Mouse (Mus musculus): ENCODE measurements around the gene Slc39a2. TPM values are rescaled to one million over a fixed set of nuclear protein-coding genes. Genes with fewer than 3 reads are reported as not detected.
"Not testable (repeated sequence)": the region's sequence is repeated elsewhere in the genome, so short reads cannot be mapped to it uniquely, and the experiment has no call there.

Gene Slc39a2
- polyA plus RNA-seq, 1 experiment from 2014 or later, result 0.62 TPM

DNA sequence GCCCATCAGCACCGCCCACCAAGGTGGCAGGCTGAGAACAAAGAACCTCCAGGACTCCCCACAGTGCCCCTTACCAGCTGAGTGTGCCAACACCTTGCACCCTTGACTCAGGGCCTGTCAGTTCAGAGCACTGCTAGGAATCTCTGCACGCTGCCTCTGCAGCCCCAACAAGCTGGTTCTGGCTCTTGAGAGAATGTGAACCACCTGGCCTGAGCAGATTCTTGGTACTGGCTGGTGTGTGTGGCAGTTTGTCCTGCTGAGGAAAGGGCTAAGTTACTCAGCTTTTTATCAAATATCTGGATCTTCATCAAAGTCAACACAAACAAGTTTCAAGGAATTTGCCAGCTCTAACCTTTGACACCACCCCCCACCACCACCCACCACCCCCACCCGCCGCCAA, 30.8 kb downstream of the Slc39a2 start:
- H3K36me3 ChIP-seq (replicated peaks), result no peaks in the 10 kb centered on the region
- no peaks in the 10 kb centered on the region for H3K9me3 ChIP-seq
- DNase-seq (ENCODE audit: low spot score), result no peak
- no peaks in the 10 kb centered on the region for H3K27me3 ChIP-seq (replicated peaks; ENCODE audit: low read depth, poor library complexity, severe bottlenecking)
- H3K4me1 ChIP-seq, result peaks cover 10% of the 10 kb centered on the region; the same call in 1 of the 2 replicates
- no peak overlapping the region for H3K4me3 ChIP-seq
- WGBS, result 73% methylated on average over 4 of the region's 4 CpGs
- H3K27ac ChIP-seq (replicated peaks), result no peak overlapping the region

DNA sequence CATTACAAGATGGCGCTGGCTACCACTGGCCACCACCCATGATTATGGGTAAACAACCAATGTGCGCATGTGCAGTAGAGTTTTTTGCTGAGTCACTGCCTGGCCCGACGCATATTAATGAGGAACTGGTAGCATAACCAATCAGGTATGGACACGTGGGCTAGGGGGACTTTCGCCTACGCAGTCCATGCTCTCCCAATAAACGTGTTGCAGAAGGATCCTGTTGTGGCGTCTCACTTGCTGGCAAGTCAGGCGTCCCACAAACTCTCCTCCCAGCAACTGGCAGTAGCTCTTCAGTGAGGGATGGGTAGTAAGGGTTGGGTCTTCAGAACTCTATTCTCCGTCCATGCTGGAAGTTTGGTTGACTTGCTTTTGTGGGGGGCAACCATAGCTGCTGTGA, 34.2 kb downstream of the Slc39a2 start:
- not testable (repeated sequence) for DNase-seq (ENCODE audit: low spot score); H3K36me3 ChIP-seq (replicated peaks)
- WGBS, result 94% methylated on average over 11 of the region's 11 CpGs

DNA sequence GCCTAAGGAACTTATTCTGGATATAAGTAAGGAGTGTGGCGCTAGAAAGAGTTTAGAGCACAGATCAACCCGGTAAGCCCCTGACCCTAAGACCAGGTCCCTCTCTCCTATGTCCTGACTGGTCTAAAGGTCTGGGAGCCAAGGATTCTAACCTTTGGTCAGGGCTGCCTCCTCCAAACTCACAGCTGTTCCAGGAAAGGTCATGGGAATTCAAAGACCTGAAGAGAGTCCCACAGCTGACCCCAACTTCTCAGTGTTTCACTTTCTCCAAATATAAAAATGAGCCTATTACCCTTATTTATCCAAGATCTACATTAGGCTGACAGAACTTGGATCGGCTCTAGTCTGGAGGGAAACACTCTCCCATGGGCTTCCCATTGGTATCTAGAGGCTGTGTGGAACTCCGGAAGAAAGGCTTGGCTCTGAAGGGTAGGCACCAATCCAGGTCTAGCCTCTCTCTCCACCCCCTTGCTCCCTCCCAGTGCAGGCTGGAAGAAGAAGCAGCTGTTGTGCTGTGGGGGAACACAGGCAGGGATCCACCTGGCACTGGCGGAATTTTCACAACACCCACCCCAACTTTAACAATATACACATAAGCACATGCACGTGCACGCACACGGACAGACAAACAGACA, 36.7 kb downstream of the Slc39a2 start:
- H3K36me3 ChIP-seq (replicated peaks), result no peaks in the 10 kb centered on the region
- H3K4me1 ChIP-seq, result peaks cover 9% of the 10 kb centered on the region; the same call in 1 of the 2 replicates
- H3K27me3 ChIP-seq (replicated peaks; ENCODE audit: low read depth, poor library complexity, severe bottlenecking), result no peaks in the 10 kb centered on the region
- no peak overlapping the region for H3K4me3 ChIP-seq
- H3K27ac ChIP-seq (replicated peaks), result no peak overlapping the region
- DNase-seq (ENCODE audit: low spot score), result no peak
- H3K9me3 ChIP-seq, result no peaks in the 10 kb centered on the region
- WGBS, result 82% methylated on average over 8 of the region's 8 CpGs

More for the DNA sequence above, 34.2 kb downstream of the Slc39a2 start:
- H3K9me3 ChIP-seq; H3K27me3 ChIP-seq (replicated peaks; ENCODE audit: low read depth, poor library complexity, severe bottlenecking); H3K27ac ChIP-seq (replicated peaks); H3K4me3 ChIP-seq: not testable (repeated sequence)
- H3K4me1 ChIP-seq, result peaks cover 19% of the 10 kb centered on the region; the same call in 1 of the 2 replicates

DNA sequence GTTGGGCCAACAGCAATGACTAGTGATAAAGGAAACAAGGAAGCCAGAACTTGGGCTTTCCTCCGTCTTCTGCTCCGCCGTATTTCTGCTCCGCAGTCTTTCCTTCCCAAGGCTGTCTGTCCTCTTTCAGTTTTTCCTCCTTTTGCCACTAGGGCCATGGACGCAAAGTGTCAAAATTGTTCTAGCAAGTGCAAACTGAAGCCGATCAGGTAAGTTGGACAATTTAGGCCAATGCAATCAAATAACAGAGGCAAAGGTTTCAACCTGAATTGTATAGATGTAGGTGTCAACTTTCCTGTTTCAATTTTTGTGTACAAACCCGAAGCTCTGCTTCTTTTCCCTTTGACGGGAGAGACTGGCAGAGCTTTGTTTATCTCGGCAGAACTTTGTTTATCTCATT, 37.3 kb downstream of the Slc39a2 start:
- Histone ChIP-seq H3K9me3 (no peaks in the 10 kb centered on the region), H3K27me3 (replicated peaks; ENCODE audit: low read depth, poor library complexity, severe bottlenecking) (no peaks in the 10 kb centered on the region), H3K4me3 (no peak overlapping the region), H3K4me1 (peaks cover 9% of the 10 kb centered on the region; the same call in 1 of the 2 replicates), H3K36me3 (replicated peaks) (no peaks in the 10 kb centered on the region), H3K27ac (replicated peaks) (no peak overlapping the region)
- DNase-seq (ENCODE audit: low spot score), result no peak
- WGBS, result 63% methylated on average over 9 of the region's 9 CpGs

DNA sequence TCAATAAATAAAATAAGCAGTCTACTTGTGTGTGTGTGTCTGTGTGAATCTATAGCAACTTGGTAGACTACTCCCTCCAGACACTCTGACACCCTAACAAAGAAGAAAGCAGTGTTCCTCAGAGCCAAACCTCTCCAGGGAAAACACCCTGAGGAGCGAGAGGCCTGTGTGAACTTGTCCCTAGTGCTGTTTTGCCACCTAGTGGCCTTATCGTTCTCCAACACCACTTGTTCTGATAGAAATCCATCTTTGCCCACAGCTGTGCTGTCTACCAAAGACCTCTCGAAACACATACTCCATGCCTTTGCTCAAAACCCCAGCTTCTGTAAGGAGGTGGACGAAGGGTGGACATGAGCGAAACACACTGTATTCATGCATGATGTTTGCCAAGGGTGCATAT, 38.1 kb downstream of the Slc39a2 start:
- no peak overlapping the region for H3K4me3 ChIP-seq
- H3K27me3 ChIP-seq (replicated peaks; ENCODE audit: low read depth, poor library complexity, severe bottlenecking), result no peaks in the 10 kb centered on the region
- no peak overlapping the region for H3K27ac ChIP-seq (replicated peaks)
- 40% methylated on average over 5 of the region's 5 CpGs for WGBS
- no peaks in the 10 kb centered on the region for H3K9me3 ChIP-seq
- DNase-seq (ENCODE audit: low spot score), result peak; percentile 60
- no peaks in the 10 kb centered on the region for H3K36me3 ChIP-seq (replicated peaks)
- peaks cover 9% of the 10 kb centered on the region; the same call in 1 of the 2 replicates for H3K4me1 ChIP-seq

DNA sequence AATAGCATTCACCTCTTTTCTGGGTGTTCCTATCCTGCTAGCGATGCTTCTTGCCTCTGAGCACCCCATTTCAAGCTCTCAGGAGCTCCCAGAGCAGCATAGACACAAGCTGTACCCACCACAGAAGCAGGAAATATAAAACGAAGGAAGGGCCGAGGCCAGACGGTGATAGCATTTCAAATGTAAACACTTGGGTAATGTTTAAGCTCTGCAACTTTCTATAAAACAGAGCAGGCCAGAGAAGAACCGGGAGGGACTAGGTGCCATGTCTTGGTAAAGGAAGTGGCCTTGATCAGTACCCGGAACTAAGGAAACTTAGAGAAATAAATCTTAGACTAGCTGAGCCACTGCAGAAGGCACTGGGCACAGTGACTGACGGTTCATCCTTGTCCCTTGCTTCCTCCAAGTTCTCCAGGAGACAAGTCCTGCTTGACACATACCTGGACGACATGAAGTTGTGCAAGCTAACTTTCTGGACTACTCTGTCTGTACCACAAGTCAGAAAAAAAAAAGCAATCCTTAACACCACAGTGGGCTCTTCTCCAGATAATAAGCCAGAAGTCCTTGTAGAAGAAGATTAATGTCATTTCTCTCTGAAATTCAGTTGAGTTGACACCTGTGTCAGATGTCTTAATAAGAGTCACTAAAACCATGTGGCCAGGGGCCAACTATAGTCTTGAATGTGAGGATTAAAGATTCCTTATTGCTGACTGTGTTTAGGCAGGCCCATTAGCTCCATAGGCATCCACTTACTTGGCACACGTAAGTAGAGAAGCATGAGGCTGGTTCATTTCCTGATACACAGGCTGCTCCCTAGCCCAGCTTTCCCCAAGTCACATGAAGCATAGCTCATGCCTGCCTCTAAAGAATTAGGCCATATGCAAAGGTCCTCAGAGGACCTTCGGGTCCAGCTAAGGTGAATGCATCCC, 39.7 kb downstream of the Slc39a2 start:
- Histone ChIP-seq H3K27me3 (replicated peaks; ENCODE audit: low read depth, poor library complexity, severe bottlenecking) (no peaks in the 10 kb centered on the region), H3K36me3 (replicated peaks) (no peaks in the 10 kb centered on the region), H3K4me1 (peaks cover 9% of the 10 kb centered on the region; the same call in 1 of the 2 replicates), H3K27ac (replicated peaks) (no peak overlapping the region), H3K9me3 (no peaks in the 10 kb centered on the region), H3K4me3 (no peak overlapping the region)
- no peak for DNase-seq (ENCODE audit: low spot score)
- WGBS, result 80% methylated on average over 10 of the region's 10 CpGs

DNA sequence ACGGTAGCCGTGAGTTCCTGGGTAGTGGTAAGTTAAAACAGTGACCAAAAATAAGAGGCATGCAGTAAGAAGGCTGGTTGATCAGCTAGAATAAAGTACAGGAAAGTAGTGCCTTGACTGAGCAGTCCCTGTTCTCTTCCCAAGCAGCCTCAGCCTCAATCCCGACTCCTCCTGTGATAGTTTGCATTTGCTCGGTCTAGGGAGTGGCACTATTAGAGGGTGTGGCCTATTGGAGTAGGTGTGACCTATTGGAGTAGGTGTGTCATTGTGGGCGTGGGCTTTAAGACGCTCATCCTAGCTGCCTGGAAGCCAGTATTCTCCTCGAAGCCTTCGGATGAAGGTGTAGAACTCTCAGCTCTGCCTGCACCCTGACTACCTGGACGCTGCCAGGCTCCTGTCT, 46.3 kb downstream of the Slc39a2 start:
- Histone ChIP-seq H3K27ac (replicated peaks) (no peak overlapping the region), H3K9me3 (no peaks in the 10 kb centered on the region; the same call in 1 of the 2 replicates), H3K27me3 (replicated peaks; ENCODE audit: low read depth, poor library complexity, severe bottlenecking) (no peaks in the 10 kb centered on the region), H3K4me1 (peaks cover 19% of the 10 kb centered on the region), H3K36me3 (replicated peaks) (no peaks in the 10 kb centered on the region), H3K4me3 (no peak overlapping the region)
- WGBS, result 84% methylated on average over 9 of the region's 9 CpGs
- no peak for DNase-seq (ENCODE audit: low spot score)

DNA sequence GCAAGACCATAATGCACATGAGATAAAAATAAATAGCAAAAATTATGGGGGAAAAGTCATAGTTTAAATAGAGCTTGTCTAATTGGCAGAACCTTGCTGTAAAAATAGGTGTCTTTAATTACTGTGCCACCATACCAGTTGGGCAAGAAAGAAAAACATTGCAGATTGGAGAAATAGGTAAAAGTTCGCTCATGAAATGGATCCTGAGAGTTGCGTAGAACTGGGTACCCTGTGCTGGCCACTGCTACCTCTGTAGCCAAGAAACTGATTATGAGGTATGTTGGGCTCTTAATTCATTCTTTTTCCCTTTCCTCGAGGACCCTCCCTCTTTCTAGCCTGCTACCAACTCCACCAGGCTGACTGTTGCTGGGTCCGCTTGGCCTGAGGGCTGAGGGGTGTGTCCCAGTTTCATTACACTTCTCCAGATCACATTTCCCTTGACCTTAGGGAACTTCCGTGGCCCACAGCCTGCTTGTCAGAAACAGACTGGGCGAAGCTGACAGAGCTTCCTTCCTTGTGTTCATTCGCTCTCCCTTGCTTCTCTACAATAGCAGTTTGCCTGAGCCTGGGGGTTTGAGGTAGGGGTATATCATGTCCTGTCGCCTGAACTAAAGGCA, 48.4 kb downstream of the Slc39a2 start:
- Histone ChIP-seq H3K27me3 (replicated peaks; ENCODE audit: low read depth, poor library complexity, severe bottlenecking) (no peaks in the 10 kb centered on the region), H3K36me3 (replicated peaks) (no peaks in the 10 kb centered on the region), H3K9me3 (no peaks in the 10 kb centered on the region; the same call in 1 of the 2 replicates), H3K4me3 (0 out of 2 replicates have a peak overlapping the region, but pooled peaks have one; percentile 23), H3K27ac (replicated peaks) (peak overlapping the region; percentile 71), H3K4me1 (peaks cover 19% of the 10 kb centered on the region)
- DNase-seq (ENCODE audit: low spot score), result peak; percentile 61
- WGBS, result 25% methylated on average over 8 of the region's 8 CpGs

DNA sequence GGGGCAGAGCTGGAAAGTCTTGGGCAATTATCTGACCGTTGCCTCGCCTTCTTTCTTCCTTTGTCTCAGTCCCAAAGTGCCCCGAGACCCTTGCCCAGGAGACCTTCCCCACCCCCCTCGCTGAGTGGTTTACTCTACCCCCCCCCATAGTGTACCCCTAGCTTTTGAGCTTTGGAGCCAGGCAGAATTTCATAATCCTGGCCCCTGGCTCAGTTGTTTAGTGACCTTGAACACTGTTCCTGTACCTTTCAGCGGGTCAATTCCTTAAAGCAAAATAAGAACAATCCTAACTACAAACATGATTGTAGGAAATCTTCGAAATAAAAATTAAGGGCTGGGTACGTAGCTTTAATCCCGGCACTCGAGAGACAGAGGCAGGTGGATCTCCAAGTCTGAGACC, 48.9 kb downstream of the Slc39a2 start:
- H3K4me1 ChIP-seq, result peaks cover 19% of the 10 kb centered on the region
- H3K27me3 ChIP-seq (replicated peaks; ENCODE audit: low read depth, poor library complexity, severe bottlenecking), result no peaks in the 10 kb centered on the region
- no peak for DNase-seq (ENCODE audit: low spot score)
- 53% methylated on average over 9 of the region's 9 CpGs for WGBS
- H3K9me3 ChIP-seq, result no peaks in the 10 kb centered on the region; the same call in 1 of the 2 replicates
- peak overlapping the region; percentile 71 for H3K27ac ChIP-seq (replicated peaks)
- 0 out of 2 replicates have a peak overlapping the region, but pooled peaks have one; percentile 23 for H3K4me3 ChIP-seq
- H3K36me3 ChIP-seq (replicated peaks), result no peaks in the 10 kb centered on the region

DNA sequence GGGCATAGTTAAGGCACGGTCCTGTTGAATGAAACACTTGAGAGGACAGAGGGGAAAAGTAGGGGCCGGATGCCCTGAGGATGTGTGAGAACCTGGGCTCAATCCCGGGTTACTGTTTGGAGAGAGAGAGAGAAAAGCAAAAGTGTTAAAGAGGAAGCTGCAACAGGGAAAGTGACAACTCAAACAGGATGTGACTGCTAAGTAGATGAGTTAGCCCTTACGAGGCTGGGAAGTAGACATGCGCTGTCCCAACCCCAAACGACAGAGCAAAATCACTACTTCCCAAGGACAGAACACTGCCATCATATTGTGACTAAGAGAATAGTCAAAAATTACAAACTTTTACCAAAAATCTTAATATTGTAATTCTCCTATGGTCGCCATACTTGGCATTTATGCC, 49.5 kb downstream of the Slc39a2 start:
- H3K36me3 ChIP-seq (replicated peaks), result no peaks in the 10 kb centered on the region
- H3K27me3 ChIP-seq (replicated peaks; ENCODE audit: low read depth, poor library complexity, severe bottlenecking), result no peaks in the 10 kb centered on the region
- H3K27ac ChIP-seq (replicated peaks), result no peak overlapping the region
- no peaks in the 10 kb centered on the region; the same call in 1 of the 2 replicates for H3K9me3 ChIP-seq
- no peak for DNase-seq (ENCODE audit: low spot score)
- H3K4me3 ChIP-seq, result no peak overlapping the region
- H3K4me1 ChIP-seq, result peaks cover 19% of the 10 kb centered on the region
- WGBS, result 49% methylated on average over 7 of the region's 7 CpGs

DNA sequence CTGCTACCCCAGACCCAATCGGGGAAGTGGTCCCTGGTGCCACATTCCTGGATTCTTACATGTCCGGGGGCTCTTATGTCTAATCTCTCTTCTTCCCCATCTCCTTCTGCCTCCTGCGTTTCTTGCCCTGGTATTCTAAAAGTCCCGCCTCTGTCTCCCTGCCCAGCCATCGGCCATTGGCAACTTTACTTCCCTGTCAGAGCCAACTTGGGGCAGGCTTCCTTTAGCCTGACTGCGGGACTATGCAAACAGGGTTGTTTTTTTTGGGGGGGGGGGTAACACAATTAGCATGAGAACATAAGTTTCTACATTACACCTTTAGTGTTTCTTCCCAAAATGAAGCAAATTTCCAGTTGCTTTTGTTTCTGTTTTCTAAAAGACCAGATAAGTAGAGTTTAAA, 50.6 kb downstream of the Slc39a2 start:
- H3K4me3 ChIP-seq, result no peak overlapping the region
- peaks cover 19% of the 10 kb centered on the region for H3K4me1 ChIP-seq
- H3K27me3 ChIP-seq (replicated peaks; ENCODE audit: low read depth, poor library complexity, severe bottlenecking), result no peaks in the 10 kb centered on the region
- H3K9me3 ChIP-seq, result no peaks in the 10 kb centered on the region; the same call in 1 of the 2 replicates
- no peaks in the 10 kb centered on the region for H3K36me3 ChIP-seq (replicated peaks)
- no peak for DNase-seq (ENCODE audit: low spot score)
- H3K27ac ChIP-seq (replicated peaks), result no peak overlapping the region
- 82% methylated on average over 6 of the region's 6 CpGs for WGBS

Measured in embryonic facial prominence, embryonic 10.5 days (tissue).